Mouse (Mus musculus): Measurements from ENCODE around the gene 2410002F23Rik. TPM values are rescaled to one million over a fixed set of nuclear protein-coding genes. Genes with fewer than 3 reads are reported as not detected.
A peak's percentile ranks its signal among the peaks of the same experiment; 100 is the strongest.
"Not testable (repeated sequence)": the region's sequence is repeated elsewhere in the genome, so short reads cannot be mapped to it uniquely, and the experiment has no call there.

The 2410002F23Rik gene
- total and polyA plus RNA-seq, 2 experiments, result 6.1 to 30.1 TPM

GRCm38 (mm10) chr7:44277250-44277622 is 30.7 kb downstream of the 2410002F23Rik start:
- H3K9ac ChIP-seq (ENCODE audit: low read depth, low read length), result no peak overlapping the region
- H3K79me2 ChIP-seq (ENCODE audit: control insufficient read depth, insufficient read depth, low read length), result no peaks in the 10 kb centered on the region
- no peaks in the 10 kb centered on the region for H3K36me3 ChIP-seq (ENCODE audit: control insufficient read depth, insufficient read depth, low read length)
- WGBS, result 48% methylated on average over 2 of the region's 2 CpGs
- no peaks in the 10 kb centered on the region for H3K27me3 ChIP-seq (ENCODE audit: control insufficient read depth, insufficient read depth, low read length)
- no peak overlapping the region for H3K27ac ChIP-seq (replicated peaks; ENCODE audit: insufficient read depth, low read depth, low read length)
- TF ChIP-seq CTCF (IDR thresholded peaks at IDR 0.05; ENCODE audit: low read depth, low read length) (peak; percentile 53; the same call in 1 of the 2 replicates), POLR2A (IDR thresholded peaks at IDR 0.05; ENCODE audit: extremely low read depth, insufficient read depth, low read length) (no peak)
- peak; percentile 32 for DNase-seq (ENCODE audit: extremely low read depth, low read depth, low spot score)
- H3K4me3 ChIP-seq (ENCODE audit: insufficient read depth, low read depth, low read length), result no peak overlapping the region
- no peaks in the 10 kb centered on the region for H3K4me1 ChIP-seq (ENCODE audit: control insufficient read depth, insufficient read depth, low read length)

- 54% methylated on average over 1 of the region's 1 CpGs for WGBS
- no peak overlapping the region for H3K27ac ChIP-seq (replicated peaks; ENCODE audit: insufficient read depth, low read depth, low read length)
- no peaks in the 10 kb centered on the region for H3K27me3 ChIP-seq (ENCODE audit: control insufficient read depth, insufficient read depth, low read length)
- H3K36me3 ChIP-seq (ENCODE audit: control insufficient read depth, insufficient read depth, low read length), result no peaks in the 10 kb centered on the region
- no peaks in the 10 kb centered on the region for H3K79me2 ChIP-seq (ENCODE audit: control insufficient read depth, insufficient read depth, low read length)
- TF ChIP-seq CTCF (IDR thresholded peaks at IDR 0.05; ENCODE audit: low read depth, low read length) (no peak), POLR2A (IDR thresholded peaks at IDR 0.05; ENCODE audit: extremely low read depth, insufficient read depth, low read length) (no peak)
- H3K4me3 ChIP-seq (ENCODE audit: insufficient read depth, low read depth, low read length), result no peak overlapping the region
- H3K4me1 ChIP-seq (ENCODE audit: control insufficient read depth, insufficient read depth, low read length), result no peaks in the 10 kb centered on the region
- no peak for DNase-seq (ENCODE audit: extremely low read depth, low read depth, low spot score)
- no peak overlapping the region for H3K9ac ChIP-seq (ENCODE audit: low read depth, low read length)
These were observed 34.4 kb downstream of the 2410002F23Rik start for GRCm38 (mm10) chr7:44280959-44281358.

- Histone ChIP-seq H3K27me3 (ENCODE audit: control insufficient read depth, insufficient read depth, low read length) (no peaks in the 10 kb centered on the region), H3K9ac (ENCODE audit: low read depth, low read length) (no peak overlapping the region), H3K36me3 (ENCODE audit: control insufficient read depth, insufficient read depth, low read length) (no peaks in the 10 kb centered on the region), H3K4me1 (ENCODE audit: control insufficient read depth, insufficient read depth, low read length) (no peaks in the 10 kb centered on the region), H3K79me2 (ENCODE audit: control insufficient read depth, insufficient read depth, low read length) (no peaks in the 10 kb centered on the region), H3K4me3 (ENCODE audit: insufficient read depth, low read depth, low read length) (no peak overlapping the region), H3K27ac (replicated peaks; ENCODE audit: insufficient read depth, low read depth, low read length) (no peak overlapping the region)
- 82% methylated on average over 7 of the region's 7 CpGs for WGBS
- TF ChIP-seq POLR2A (IDR thresholded peaks at IDR 0.05; ENCODE audit: extremely low read depth, insufficient read depth, low read length) (no peak), CTCF (IDR thresholded peaks at IDR 0.05; ENCODE audit: low read depth, low read length) (no peak)
- no peak for DNase-seq (ENCODE audit: extremely low read depth, low read depth, low spot score)
These were observed 35.1 kb downstream of the 2410002F23Rik start for GRCm38 (mm10) chr7:44281586-44281985.

GRCm38 (mm10) chr7:44287760-44288159 is 41.2 kb downstream of the 2410002F23Rik start:
- H3K79me2 ChIP-seq (ENCODE audit: control insufficient read depth, insufficient read depth, low read length), result no peaks in the 10 kb centered on the region
- H3K4me1 ChIP-seq (ENCODE audit: control insufficient read depth, insufficient read depth, low read length), result no peaks in the 10 kb centered on the region
- H3K27me3 ChIP-seq (ENCODE audit: control insufficient read depth, insufficient read depth, low read length), result no peaks in the 10 kb centered on the region
- no peak overlapping the region for H3K27ac ChIP-seq (replicated peaks; ENCODE audit: insufficient read depth, low read depth, low read length)
- peak; percentile 8 for DNase-seq (ENCODE audit: extremely low read depth, low read depth, low spot score)
- TF ChIP-seq POLR2A (IDR thresholded peaks at IDR 0.05; ENCODE audit: extremely low read depth, insufficient read depth, low read length), result no peak
- TF ChIP-seq CTCF (IDR thresholded peaks at IDR 0.05; ENCODE audit: low read depth, low read length), result no peak
- no peak overlapping the region for H3K4me3 ChIP-seq (ENCODE audit: insufficient read depth, low read depth, low read length)
- no peak overlapping the region for H3K9ac ChIP-seq (ENCODE audit: low read depth, low read length)
- 39% methylated on average over 7 of the region's 7 CpGs for WGBS
- H3K36me3 ChIP-seq (ENCODE audit: control insufficient read depth, insufficient read depth, low read length), result no peaks in the 10 kb centered on the region

GRCm38 (mm10) chr7:44290986-44291385 is 44.5 kb downstream of the 2410002F23Rik start:
- Histone ChIP-seq H3K79me2 (ENCODE audit: control insufficient read depth, insufficient read depth, low read length) (no peaks in the 10 kb centered on the region), H3K4me3 (ENCODE audit: insufficient read depth, low read depth, low read length) (no peak overlapping the region), H3K4me1 (ENCODE audit: control insufficient read depth, insufficient read depth, low read length) (no peaks in the 10 kb centered on the region), H3K9ac (ENCODE audit: low read depth, low read length) (no peak overlapping the region), H3K36me3 (ENCODE audit: control insufficient read depth, insufficient read depth, low read length) (no peaks in the 10 kb centered on the region), H3K27ac (replicated peaks; ENCODE audit: insufficient read depth, low read depth, low read length) (no peak overlapping the region), H3K27me3 (ENCODE audit: control insufficient read depth, insufficient read depth, low read length) (no peaks in the 10 kb centered on the region)
- no peak for DNase-seq (ENCODE audit: extremely low read depth, low read depth, low spot score)
- TF ChIP-seq POLR2A (IDR thresholded peaks at IDR 0.05; ENCODE audit: extremely low read depth, insufficient read depth, low read length) (no peak), CTCF (IDR thresholded peaks at IDR 0.05; ENCODE audit: low read depth, low read length) (no peak)
- 73% methylated on average over 4 of the region's 4 CpGs for WGBS

GRCm38 (mm10) chr7:44291418-44291817 is 44.9 kb downstream of the 2410002F23Rik start:
- H3K79me2 ChIP-seq (ENCODE audit: control insufficient read depth, insufficient read depth, low read length), result no peaks in the 10 kb centered on the region
- H3K27ac ChIP-seq (replicated peaks; ENCODE audit: insufficient read depth, low read depth, low read length), result no peak overlapping the region
- H3K4me3 ChIP-seq (ENCODE audit: insufficient read depth, low read depth, low read length), result no peak overlapping the region
- no peaks in the 10 kb centered on the region for H3K27me3 ChIP-seq (ENCODE audit: control insufficient read depth, insufficient read depth, low read length)
- DNase-seq (ENCODE audit: extremely low read depth, low read depth, low spot score), result no peak
- no peaks in the 10 kb centered on the region for H3K4me1 ChIP-seq (ENCODE audit: control insufficient read depth, insufficient read depth, low read length)
- no peaks in the 10 kb centered on the region for H3K36me3 ChIP-seq (ENCODE audit: control insufficient read depth, insufficient read depth, low read length)
- 60% methylated on average over 4 of the region's 4 CpGs for WGBS
- TF ChIP-seq CTCF (IDR thresholded peaks at IDR 0.05; ENCODE audit: low read depth, low read length), result no peak
- TF ChIP-seq POLR2A (IDR thresholded peaks at IDR 0.05; ENCODE audit: extremely low read depth, insufficient read depth, low read length), result no peak
- H3K9ac ChIP-seq (ENCODE audit: low read depth, low read length), result no peak overlapping the region

- not testable (repeated sequence) for H3K4me1 ChIP-seq (ENCODE audit: control insufficient read depth, insufficient read depth, low read length); DNase-seq (ENCODE audit: extremely low read depth, low read depth, low spot score); H3K36me3 ChIP-seq (ENCODE audit: control insufficient read depth, insufficient read depth, low read length); H3K27me3 ChIP-seq (ENCODE audit: control insufficient read depth, insufficient read depth, low read length); H3K4me3 ChIP-seq (ENCODE audit: insufficient read depth, low read depth, low read length); H3K79me2 ChIP-seq (ENCODE audit: control insufficient read depth, insufficient read depth, low read length); H3K27ac ChIP-seq (replicated peaks; ENCODE audit: insufficient read depth, low read depth, low read length); H3K9ac ChIP-seq (ENCODE audit: low read depth, low read length)
- WGBS, result 82% methylated on average over 2 of the region's 2 CpGs
These were observed 51.0 kb downstream of the 2410002F23Rik start for GRCm38 (mm10) chr7:44297501-44297900.

Data from liver, adult 2 months (tissue).